Mouse (Mus musculus): ENCODE measurements around the gene Slco3a1.

DNA sequence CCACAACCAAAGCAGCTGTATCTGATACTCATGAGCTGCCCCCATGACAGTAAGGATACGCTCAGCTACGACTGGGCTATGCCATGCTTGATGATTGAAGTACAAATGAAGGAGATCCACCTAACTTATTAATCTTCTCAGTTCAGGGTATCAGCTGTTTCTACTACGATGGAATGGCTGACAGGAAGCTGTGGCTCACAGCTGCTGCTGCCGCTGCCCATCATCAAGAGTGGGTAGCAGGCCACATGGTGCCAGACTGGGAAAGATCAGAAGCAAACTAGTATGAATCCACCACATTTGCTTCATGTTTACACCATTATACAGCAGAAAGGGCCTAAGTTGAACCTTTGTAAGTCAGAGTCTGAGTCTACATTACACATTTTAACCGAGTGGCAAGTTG, 109.4 kb downstream of the Slco3a1 start:
- TF ChIP-seq POLR2A (IDR thresholded peaks at IDR 0.05; ENCODE audit: extremely low read depth, insufficient read depth, low read length) (no peak), CTCF (IDR thresholded peaks at IDR 0.05; ENCODE audit: low read depth, low read length) (no peak)

All from liver, adult 2 months (tissue).